Mouse (Mus musculus) ES-E14 (cell line): Measurements from ENCODE around the gene Ptprg. TPM values are rescaled to one million over a fixed set of nuclear protein-coding genes. Genes with fewer than 3 reads are reported as not detected.

Experiments used
- DNase-seq: peaks from one replicate; pipeline ENCODE4 v3.0.0-alpha.2; 2013; ENCODE audit warnings: low read depth, low spot score
- H3K27ac ChIP-seq: 2 replicates; pipeline ENCODE4 v1.5.1; 2012; ENCODE audit warnings: low read depth, mild to moderate bottlenecking, low read length, moderate library complexity, mixed read lengths; ENCODE audit not compliant: poor library complexity, insufficient read depth, severe bottlenecking
- H3K36me3 ChIP-seq: 2 replicates; pipeline ENCODE4 v1.6.1; 2012; ENCODE audit warnings: mild to moderate bottlenecking, low read length, moderate library complexity, mixed read lengths; ENCODE audit not compliant: control insufficient read depth, poor library complexity, insufficient read depth, severe bottlenecking
- H3K4me1 ChIP-seq, 2 experiments: fragments of 150-350 bp in 1 of 2; sonication (generic) in 1 of 2; 2 replicates each; pipeline ENCODE4 v1.6.1; 2012; ENCODE audit warnings: low read length in 2 of 2, mild to moderate bottlenecking in 1 of 2, mixed read lengths in 1 of 2; ENCODE audit not compliant: control insufficient read depth in 2 of 2, insufficient read depth in 2 of 2, poor library complexity in 1 of 2
- H3K4me3 ChIP-seq, 2 experiments: fragments of 150-350 bp in 1 of 2; sonication (generic) in 1 of 2; 2 replicates each; pipeline ENCODE4 v1.5.1; 2012; ENCODE audit warnings: low read length in 2 of 2, low read depth in 1 of 2, mild to moderate bottlenecking in 1 of 2, mixed read lengths in 1 of 2; ENCODE audit not compliant: insufficient read depth in 1 of 2, poor library complexity in 1 of 2, severe bottlenecking in 1 of 2
- H3K9ac ChIP-seq: 2 replicates; pipeline ENCODE4 v1.6.1; 2012; ENCODE audit warnings: low read depth, mild to moderate bottlenecking, low read length, mixed read lengths; ENCODE audit not compliant: poor library complexity, insufficient read depth, severe bottlenecking
- H3K9me3 ChIP-seq: fragments of 150-350 bp; sonication (generic); 2 replicates; pipeline ENCODE4 v1.6.1; 2012; ENCODE audit warnings: low read depth, mild to moderate bottlenecking, low read length; ENCODE audit not compliant: control insufficient read depth, insufficient read depth
- CHD2 ChIP-seq: IDR thresholded peaks from 2 replicates; pipeline ENCODE4 v1.6.1; 2014; ENCODE audit warnings: mild to moderate bottlenecking, low read depth, low read length, inconsistent platforms
- HCFC1 ChIP-seq: IDR thresholded peaks from 2 replicates; pipeline ENCODE4 v1.6.1; 2012; ENCODE audit warnings: low read length, inconsistent platforms, borderline replicate concordance; ENCODE audit not compliant: insufficient read depth
- MAFK ChIP-seq: IDR thresholded peaks from 2 replicates; pipeline ENCODE4 v1.6.1; 2014; ENCODE audit warnings: mild to moderate bottlenecking, low read depth, low read length, inconsistent platforms; ENCODE audit not compliant: insufficient read depth
- ZC3H11A ChIP-seq: IDR thresholded peaks from 2 replicates; pipeline ENCODE4 v1.6.1; 2012; ENCODE audit warnings: low read depth, mild to moderate bottlenecking, inconsistent platforms, low read length, borderline replicate concordance
- ZNF384 ChIP-seq: IDR thresholded peaks from 2 replicates; pipeline ENCODE4 v1.6.1; 2012; ENCODE audit warnings: low read depth, low read length, inconsistent platforms
- in situ Hi-C, 2 experiments: fragments of 600-800 bp; cut with MboI; formaldehyde crosslinking; loops; one replicate each; pipeline ENCODE4 v1.15.1; 2025; ENCODE audit warnings: low sequenced_read_pairs in 2 of 2, inconsistent platforms in 1 of 2; ENCODE audit not compliant: unreplicated experiment in 2 of 2
- total RNA-seq: library from RNA; depleted of rRNA; stranded (reverse); fragments of 300-350 nt; gene quantifications from 2 replicates; pipeline ENCODE4 v1.2.3, GENCODE M21; 2012

Ptprg gene
- total RNA-seq, 1 experiment: 59.8 TPM

DNA sequence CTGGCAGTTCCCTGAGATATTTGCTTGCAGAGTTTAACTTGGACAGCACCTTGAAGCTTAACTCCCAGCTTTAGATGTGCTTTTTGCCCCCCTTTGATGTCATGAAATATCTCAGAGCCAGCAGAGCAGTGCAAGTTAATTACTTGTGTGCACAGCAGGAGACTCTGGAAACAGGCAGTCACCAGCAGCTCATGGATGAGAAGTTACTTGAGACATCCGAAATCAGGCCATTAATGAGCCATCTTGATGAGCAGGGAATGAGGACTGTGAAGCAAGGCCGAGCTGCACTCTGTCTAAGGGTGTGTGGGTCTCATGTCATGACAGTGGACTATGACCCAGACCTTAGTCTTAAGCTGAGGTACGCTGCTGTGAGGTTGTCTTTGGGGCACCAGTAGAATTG, 379.2 kb downstream of the Ptprg start:
- no peak for DNase-seq
- in situ Hi-C loops: no loop called here
- no peaks in the 10 kb centered on the region for H3K36me3 ChIP-seq

DNA sequence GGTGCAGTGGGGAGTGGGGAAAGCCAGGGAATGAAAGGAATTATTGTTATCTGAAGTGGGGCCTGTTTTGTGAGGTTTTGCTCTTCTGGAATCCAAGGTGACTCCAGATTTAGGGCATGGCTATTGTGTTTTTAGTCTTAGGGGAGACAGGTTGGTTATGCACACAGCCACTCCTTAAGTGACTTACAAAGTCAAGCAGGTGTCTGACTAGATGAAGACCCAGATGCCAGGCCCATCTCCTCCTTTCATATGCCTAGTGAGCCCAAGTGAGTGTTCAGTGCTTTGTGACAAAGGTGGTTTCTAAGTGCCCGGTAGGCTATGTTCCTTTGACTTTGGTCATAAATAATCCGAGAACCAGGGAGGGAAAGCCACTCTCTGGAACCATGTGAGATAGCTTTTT, 381.2 kb downstream of the Ptprg start:
- H3K4me3 ChIP-seq: no peak overlapping the region
- in situ Hi-C loops: no loop called here
- no peak overlapping the region for H3K9ac ChIP-seq
- DNase-seq: no peak
- H3K9me3 ChIP-seq: no peaks in the 10 kb centered on the region
- H3K27ac ChIP-seq: 0 out of 2 replicates have a peak overlapping the region, but pooled peaks have one; percentile 22
- H3K36me3 ChIP-seq: no peaks in the 10 kb centered on the region
- TF ChIP-seq ZNF384 (no peak), ZC3H11A (no peak), HCFC1 (no peak), CHD2 (no peak), MAFK (no peak)
- peaks cover 0 to 3% of the 10 kb centered on the region in 2 experiments; a peak in 1 of 4 replicates for H3K4me1 ChIP-seq

More for the DNA sequence above, 379.2 kb downstream of the Ptprg start:
- no peak for TF ChIP-seq HCFC1
- no peak for TF ChIP-seq ZC3H11A
- TF ChIP-seq CHD2: no peak
- TF ChIP-seq ZNF384: no peak
- TF ChIP-seq MAFK: no peak
- Histone ChIP-seq H3K27ac (no peak overlapping the region), H3K4me1 (peaks cover 0 to 3% of the 10 kb centered on the region in 2 experiments; a peak in 2 of 4 replicates), H3K4me3 (no peak overlapping the region), H3K9ac (no peak overlapping the region), H3K9me3 (no peaks in the 10 kb centered on the region)

DNA sequence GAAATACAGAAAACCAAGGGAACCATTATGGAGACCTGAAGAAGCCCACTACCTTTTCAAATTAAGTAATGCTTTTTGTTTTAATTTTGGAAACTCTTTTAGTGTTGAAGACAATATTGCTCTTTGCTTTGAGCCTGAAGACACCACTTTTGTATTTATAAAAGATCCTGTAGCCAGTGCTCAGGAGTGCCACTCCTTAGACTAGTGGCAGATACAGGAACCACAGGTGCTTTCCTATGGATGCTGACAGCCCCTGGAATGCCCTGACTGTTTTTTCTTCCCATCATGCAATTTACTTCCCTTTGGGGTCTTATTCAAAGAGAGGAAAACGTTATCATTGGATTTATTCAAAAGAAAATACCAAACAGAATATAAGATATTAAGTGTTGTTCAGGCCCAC, 381.9 kb downstream of the Ptprg start:
- TF ChIP-seq ZNF384: no peak
- no peak for TF ChIP-seq HCFC1
- no peak for TF ChIP-seq MAFK
- TF ChIP-seq ZC3H11A: no peak
- TF ChIP-seq CHD2: no peak
- H3K9me3 ChIP-seq: no peaks in the 10 kb centered on the region
- H3K9ac ChIP-seq: no peak overlapping the region
- no peaks in the 10 kb centered on the region for H3K36me3 ChIP-seq
- no peak for DNase-seq
- H3K4me3 ChIP-seq: no peak overlapping the region
- peaks cover 0 to 3% of the 10 kb centered on the region in 2 experiments; a peak in 1 of 4 replicates for H3K4me1 ChIP-seq
- in situ Hi-C loops: no loop called here
- H3K27ac ChIP-seq: no peak overlapping the region

DNA sequence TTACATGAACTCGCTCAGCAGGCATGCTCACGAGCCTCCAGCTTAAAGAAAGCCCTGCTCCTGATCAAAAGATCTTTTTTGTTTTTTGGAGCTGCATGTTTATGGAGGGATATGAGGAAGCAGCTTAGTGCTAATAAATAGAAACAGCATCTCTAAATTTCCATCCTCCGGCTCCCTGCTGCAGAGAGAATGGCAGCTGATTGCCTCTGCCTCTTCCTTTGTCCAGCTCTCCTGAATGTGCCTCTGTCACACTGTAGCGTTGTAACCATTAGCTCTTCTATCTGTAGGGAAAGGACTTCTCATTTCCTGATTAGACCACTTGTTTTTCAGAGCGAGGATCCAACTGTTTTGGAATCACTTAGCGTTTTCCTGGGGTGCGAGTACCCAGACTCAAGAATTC, 382.4 kb downstream of the Ptprg start:
- Histone ChIP-seq H3K4me3 (no peak overlapping the region), H3K36me3 (no peaks in the 10 kb centered on the region), H3K27ac (no peak overlapping the region), H3K9ac (no peak overlapping the region), H3K9me3 (no peaks in the 10 kb centered on the region), H3K4me1 (peaks cover 0 to 3% of the 10 kb centered on the region in 2 experiments; a peak in 1 of 4 replicates)
- TF ChIP-seq ZC3H11A (no peak), CHD2 (no peak), ZNF384 (no peak), HCFC1 (no peak), MAFK (no peak)
- in situ Hi-C loops: no loop called here
- DNase-seq: no peak

DNA sequence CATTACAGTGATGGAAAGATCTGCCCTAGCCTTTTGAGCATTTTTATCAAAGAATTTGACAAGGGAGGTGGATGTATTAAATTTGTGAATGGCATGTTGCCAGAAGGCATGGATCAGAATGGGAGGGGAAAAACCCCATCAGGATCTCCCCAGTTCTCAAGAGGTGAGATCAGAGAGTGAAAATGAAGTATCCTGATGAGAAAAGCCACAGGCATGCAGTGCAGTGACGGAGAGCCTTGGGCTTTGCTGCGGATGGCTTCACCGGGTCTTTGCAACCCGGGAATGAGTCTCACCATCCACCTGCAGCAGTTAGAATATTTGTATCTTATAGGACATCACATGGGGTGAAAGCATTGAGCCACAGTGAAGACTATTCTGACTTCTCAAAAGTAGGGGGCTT, 385.6 kb downstream of the Ptprg start:
- TF ChIP-seq ZC3H11A (no peak), MAFK (no peak), CHD2 (no peak), HCFC1 (no peak), ZNF384 (no peak)
- in situ Hi-C loops: no loop called here

More for the DNA sequence above, 385.6 kb downstream of the Ptprg start:
- Histone ChIP-seq H3K9ac (no peak overlapping the region), H3K36me3 (no peaks in the 10 kb centered on the region), H3K27ac (no peak overlapping the region), H3K4me3 (no peak overlapping the region), H3K9me3 (no peaks in the 10 kb centered on the region), H3K4me1 (0 out of 4 replicates have a peak, but pooled peaks cover 0 to 3% of the 10 kb centered on the region in 2 experiments)
- no peak for DNase-seq
